Mouse (Mus musculus) testis, postnatal 14 days (tissue): ENCODE data around the gene Capg.

Experiments
- DNase-seq: peaks from one replicate; pipeline ENCODE4 v3.0.0; 2021; ENCODE audit warnings: low spot score

Capg gene

GRCm38 (mm10) chr6:72570644-72571397 is 26.6 kb downstream of the Capg start:
- no peak for DNase-seq

GRCm38 (mm10) chr6:72571826-72572225 is 27.6 kb downstream of the Capg start:
- no peak for DNase-seq

- DNase-seq: no peak
Observed at GRCm38 (mm10) chr6:72576041-72576440, 31.9 kb downstream of the Capg start.

- no peak for DNase-seq
Observed at GRCm38 (mm10) chr6:72581625-72582382, 37.6 kb downstream of the Capg start.

- no peak for DNase-seq
Observed at GRCm38 (mm10) chr6:72583211-72583839, 39.1 kb downstream of the Capg start.

- DNase-seq: no peak
Observed at GRCm38 (mm10) chr6:72584154-72584553, 40.0 kb downstream of the Capg start.

GRCm38 (mm10) chr6:72586701-72587100 is 42.5 kb downstream of the Capg start:
- no peak for DNase-seq

GRCm38 (mm10) chr6:72588307-72588706 is 44.1 kb downstream of the Capg start:
- DNase-seq: no peak

GRCm38 (mm10) chr6:72590111-72590510 is 45.9 kb downstream of the Capg start:
- no peak for DNase-seq

GRCm38 (mm10) chr6:72593011-72593803 is 49.0 kb downstream of the Capg start:
- peak; percentile 53 for DNase-seq

- DNase-seq: no peak
Observed at GRCm38 (mm10) chr6:72593914-72594313, 49.7 kb downstream of the Capg start.

- DNase-seq: no peak
Observed at GRCm38 (mm10) chr6:72597083-72597874, 53.1 kb downstream of the Capg start.

- DNase-seq: peak; percentile 90
Observed at GRCm38 (mm10) chr6:72597956-72598753, 54.0 kb downstream of the Capg start, which contains the start of the genes Elmod3 and Retsat. Elmod3 (minus strand) TSS chr6:72598413. Retsat (plus strand) TSS chr6:72598475.

GRCm38 (mm10) chr6:72598791-72599557 is 54.8 kb downstream of the Capg start:
- DNase-seq: peak; percentile 35

- no peak for DNase-seq
Observed at GRCm38 (mm10) chr6:72600216-72600615, 56.0 kb downstream of the Capg start.

- no peak for DNase-seq
Observed at GRCm38 (mm10) chr6:72600771-72601170, 56.6 kb downstream of the Capg start.

GRCm38 (mm10) chr6:72601732-72602131 is 57.5 kb downstream of the Capg start:
- DNase-seq: peak; percentile 46

- DNase-seq: no peak
Observed at GRCm38 (mm10) chr6:72604066-72604465, 59.9 kb downstream of the Capg start.

- no peak for DNase-seq
Observed at GRCm38 (mm10) chr6:72607060-72607459, 62.9 kb downstream of the Capg start.
